Mouse (Mus musculus) erythroblast, embryonic 14.5 days (primary cell): ENCODE measurements around the gene Cryba2. TPM values are rescaled to one million over a fixed set of nuclear protein-coding genes. Genes with fewer than 3 reads are reported as not detected.

Experiments
- H3K27me3 ChIP-seq: 2 replicates; pipeline ENCODE4 v1.6.1; 2012; ENCODE audit warnings: inconsistent platforms; ENCODE audit not compliant: control insufficient read depth
- H3K36me3 ChIP-seq: 2 replicates; pipeline ENCODE4 v1.6.1; 2012; ENCODE audit warnings: mild to moderate bottlenecking, inconsistent platforms; ENCODE audit not compliant: control insufficient read depth
- H3K4me1 ChIP-seq: 2 replicates; pipeline ENCODE4 v1.6.1; 2012; ENCODE audit warnings: inconsistent platforms; ENCODE audit not compliant: control insufficient read depth
- H3K4me3 ChIP-seq: replicated peaks from 2 replicates; pipeline ENCODE3; 2012; ENCODE audit warnings: moderate library complexity, mild to moderate bottlenecking, inconsistent platforms
- H3K9me3 ChIP-seq: 2 replicates; pipeline ENCODE4 v1.6.1; 2012; ENCODE audit warnings: low read length, inconsistent platforms, mixed read lengths; ENCODE audit not compliant: control insufficient read depth
- GATA1 ChIP-seq: IDR thresholded peaks from 2 replicates; pipeline ENCODE4 v1.6.1; 2012; ENCODE audit warnings: low read length, inconsistent platforms, mixed read lengths
- TAL1 ChIP-seq: IDR thresholded peaks from 3 replicates; pipeline ENCODE4 v1.6.1; 2012; ENCODE audit warnings: low read length, inconsistent platforms, mixed read lengths
- polyA plus RNA-seq: library from polyadenylated mRNA; stranded (reverse); fragments of >175 nt; gene quantifications from 2 replicates; pipeline ENCODE4 v1.2.3, GENCODE M21; 2012

The Cryba2 gene
- polyA plus RNA-seq, 1 experiment = not detected

DNA sequence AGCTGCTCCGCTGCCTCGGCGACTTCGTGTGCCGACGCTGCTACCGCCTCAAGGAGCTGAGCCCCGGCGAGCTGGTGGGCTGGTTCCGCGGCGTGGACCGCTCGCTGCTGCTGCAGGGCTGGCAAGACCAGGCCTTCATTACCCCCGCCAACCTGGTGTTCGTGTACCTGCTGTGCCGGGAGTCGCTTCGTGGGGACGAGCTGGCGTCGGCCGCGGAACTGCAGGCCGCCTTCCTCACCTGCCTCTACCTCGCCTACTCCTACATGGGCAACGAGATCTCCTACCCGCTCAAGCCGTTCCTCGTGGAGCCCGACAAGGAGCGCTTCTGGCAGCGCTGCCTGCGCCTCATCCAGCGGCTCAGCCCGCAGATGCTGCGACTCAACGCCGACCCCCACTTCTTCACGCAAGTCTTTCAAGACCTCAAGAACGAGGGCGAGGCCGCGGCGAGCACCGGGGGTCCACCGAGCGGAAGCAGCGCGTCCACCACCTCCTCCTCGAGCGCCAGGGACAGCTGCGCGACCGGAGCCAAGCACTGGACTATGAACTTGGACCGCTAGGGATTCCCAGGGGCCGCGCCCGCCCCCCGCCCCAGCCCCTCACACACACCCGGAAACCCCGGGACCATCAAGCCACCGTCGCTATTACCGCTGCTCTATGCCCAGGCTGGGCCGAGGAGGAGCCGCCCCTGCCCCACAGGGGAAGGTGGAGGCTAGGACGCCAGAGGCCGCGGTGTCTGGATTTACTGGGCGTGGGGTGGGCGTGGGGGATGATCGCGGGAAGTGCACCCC, 37.1 kb downstream of the Cryba2 start:
- Histone ChIP-seq H3K27me3 (peaks cover 93% of the 10 kb centered on the region), H3K4me3 (no peak overlapping the region)

GRCm38 (mm10) chr1:74855156-74855555, 37.8 kb downstream of the Cryba2 start:
- Histone ChIP-seq H3K9me3 (peaks cover 8% of the 10 kb centered on the region; the same call in 1 of the 2 replicates), H3K4me3 (no peak overlapping the region), H3K36me3 (no peaks in the 10 kb centered on the region), H3K27me3 (peaks cover 100% of the 10 kb centered on the region), H3K4me1 (peaks cover 3% of the 10 kb centered on the region; the same call in 1 of the 2 replicates)
- TF ChIP-seq GATA1 (no peak), TAL1 (no peak)

More for the DNA sequence above, 37.1 kb downstream of the Cryba2 start:
- H3K36me3 ChIP-seq = no peaks in the 10 kb centered on the region
- TF ChIP-seq TAL1 (no peak), GATA1 (no peak)
- H3K4me1 ChIP-seq = peaks cover 3% of the 10 kb centered on the region; the same call in 1 of the 2 replicates
- peaks cover 8% of the 10 kb centered on the region; the same call in 1 of the 2 replicates for H3K9me3 ChIP-seq

- Histone ChIP-seq H3K9me3 (peaks cover 8% of the 10 kb centered on the region; the same call in 1 of the 2 replicates), H3K27me3 (peaks cover 98% of the 10 kb centered on the region), H3K36me3 (no peaks in the 10 kb centered on the region), H3K4me1 (peaks cover 3% of the 10 kb centered on the region; the same call in 1 of the 2 replicates), H3K4me3 (no peak within 1 kb of the TSS)
- no peak for TF ChIP-seq GATA1
- TF ChIP-seq TAL1 = no peak
Observed at GRCm38 (mm10) chr1:74854306-74855056, 38.5 kb downstream of the Cryba2 start, which contains the start of gene Cdk5r2. Gene Cdk5r2 (plus strand): TSS chr1:74854934.

- Histone ChIP-seq H3K36me3 (no peaks in the 10 kb centered on the region), H3K4me1 (peaks cover 3% of the 10 kb centered on the region; the same call in 1 of the 2 replicates), H3K9me3 (peaks cover 8% of the 10 kb centered on the region; the same call in 1 of the 2 replicates), H3K4me3 (no peak overlapping the region), H3K27me3 (peaks cover 72% of the 10 kb centered on the region)
- no peak for TF ChIP-seq TAL1
Observed at GRCm38 (mm10) chr1:74851001-74851775, 41.8 kb downstream of the Cryba2 start.

GRCm38 (mm10) chr1:74850251-74850650, 42.7 kb downstream of the Cryba2 start:
- Histone ChIP-seq H3K4me3 (no peak overlapping the region), H3K9me3 (peaks cover 2% of the 10 kb centered on the region; the same call in 1 of the 2 replicates), H3K4me1 (peaks cover 3% of the 10 kb centered on the region; the same call in 1 of the 2 replicates), H3K36me3 (no peaks in the 10 kb centered on the region), H3K27me3 (peaks cover 62% of the 10 kb centered on the region)
- TF ChIP-seq GATA1 (no peak), TAL1 (no peak)

GRCm38 (mm10) chr1:74848946-74849345, 44.0 kb downstream of the Cryba2 start:
- no peak for TF ChIP-seq GATA1
- TF ChIP-seq TAL1 = no peak
- no peaks in the 10 kb centered on the region for H3K4me1 ChIP-seq
- no peaks in the 10 kb centered on the region for H3K36me3 ChIP-seq
- peaks cover 49% of the 10 kb centered on the region for H3K27me3 ChIP-seq
- H3K4me3 ChIP-seq = no peak overlapping the region
- no peaks in the 10 kb centered on the region for H3K9me3 ChIP-seq

DNA sequence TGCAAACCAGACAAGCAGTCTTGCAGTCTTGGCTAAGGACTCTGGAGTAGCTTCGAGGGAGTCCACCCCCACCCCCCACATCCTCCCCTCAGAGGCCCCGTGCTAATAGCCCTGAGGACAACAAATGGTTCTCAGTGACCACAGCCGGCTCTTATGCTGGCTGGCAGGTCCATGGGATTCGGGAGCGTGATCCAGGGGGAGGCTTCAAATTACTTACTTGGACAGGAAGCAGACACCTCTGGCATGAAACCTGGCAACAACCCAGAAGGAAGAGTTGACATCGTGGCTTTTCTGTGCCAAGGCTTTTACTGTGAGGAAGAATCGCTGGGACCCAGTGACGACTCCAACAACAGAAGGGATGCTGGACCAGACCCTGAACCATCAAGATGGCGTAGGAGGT, 46.6 kb downstream of the Cryba2 start:
- no peak overlapping the region for H3K4me3 ChIP-seq
- TF ChIP-seq GATA1 (no peak), TAL1 (no peak)
- H3K36me3 ChIP-seq = no peaks in the 10 kb centered on the region
- no peaks in the 10 kb centered on the region for H3K4me1 ChIP-seq
- H3K9me3 ChIP-seq = no peaks in the 10 kb centered on the region
- peaks cover 26% of the 10 kb centered on the region for H3K27me3 ChIP-seq

DNA sequence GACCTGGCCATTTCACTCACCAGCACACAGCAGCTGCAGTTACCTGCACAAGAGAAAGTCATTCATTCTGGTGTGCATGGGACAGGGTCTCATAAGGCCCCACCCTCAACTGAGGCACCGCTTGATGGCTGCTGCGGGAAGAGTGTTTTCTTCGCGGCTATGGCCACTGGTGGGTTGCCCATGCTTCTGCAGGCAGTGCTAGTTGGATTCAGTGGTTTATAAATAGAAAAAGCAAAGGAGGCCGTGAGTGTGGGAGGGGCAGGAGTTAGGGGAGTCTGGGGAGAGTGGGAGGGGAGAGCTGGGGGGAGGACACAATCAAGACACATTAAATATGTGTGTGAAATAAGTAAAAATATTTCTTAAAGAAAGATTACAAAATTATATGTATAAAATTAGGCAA, 49.9 kb downstream of the Cryba2 start:
- TF ChIP-seq GATA1 = no peak
- no peak for TF ChIP-seq TAL1
- H3K27me3 ChIP-seq = peaks cover 3% of the 10 kb centered on the region

More for the DNA sequence above, 49.9 kb downstream of the Cryba2 start:
- H3K36me3 ChIP-seq = no peaks in the 10 kb centered on the region
- H3K9me3 ChIP-seq = no peaks in the 10 kb centered on the region
- no peak overlapping the region for H3K4me3 ChIP-seq
- no peaks in the 10 kb centered on the region for H3K4me1 ChIP-seq

Other genes with a start within 250 kb of the Cryba2 start
- gene Ttll4, start 231.4 kb downstream of the Cryba2 start, polyA plus RNA-seq = 0.12 and 0.24 TPM in 2 replicates
- 0.02 and 0.05 TPM in 2 replicates for gene Cyp27a1, start 179.6 kb downstream of the Cryba2 start, polyA plus RNA-seq
- 0.02 TPM in 1 of 2 replicates, not detected in the other for gene Prkag3, start 143.9 kb downstream of the Cryba2 start, polyA plus RNA-seq
- gene Wnt6, start 121.3 kb downstream of the Cryba2 start, polyA plus RNA-seq = not detected in 2 replicates
- gene Wnt10a, start 101.6 kb downstream of the Cryba2 start, polyA plus RNA-seq = 0.02 and 0.04 TPM in 2 replicates
- gene Cdk5r2, start 38.2 kb downstream of the Cryba2 start, polyA plus RNA-seq = not detected in 2 replicates
- gene Fev, start 7.7 kb downstream of the Cryba2 start, polyA plus RNA-seq = not detected in 2 replicates
- not detected in 2 replicates for gene Cfap65, start 42.5 kb upstream of the Cryba2 start, polyA plus RNA-seq
- gene Ihh, start 58.5 kb upstream of the Cryba2 start, polyA plus RNA-seq = 0.06 and 0.19 TPM in 2 replicates
- 0.05 and 0.08 TPM in 2 replicates for gene Nhej1, start 232.1 kb upstream of the Cryba2 start, polyA plus RNA-seq
- gene Slc23a3, start 240.7 kb upstream of the Cryba2 start, polyA plus RNA-seq = 0.05 TPM in 1 of 2 replicates, not detected in the other
- gene Cnppd1, start 249.6 kb upstream of the Cryba2 start, polyA plus RNA-seq = 8.4 and 9.6 TPM in 2 replicates
- gene Retreg2, start 249.6 kb upstream of the Cryba2 start, polyA plus RNA-seq = 10.9 and 14.3 TPM in 2 replicates